Mouse (Mus musculus) spleen, adult 2 months (tissue): ENCODE measurements around the gene Usp7.

Experiments used
- CTCF ChIP-seq: fragments of 200-500 bp; IDR thresholded peaks from 2 replicates; pipeline ENCODE4 v1.5.1; 2011; ENCODE audit warnings: mild to moderate bottlenecking, inconsistent platforms; ENCODE audit not compliant: insufficient read depth, insufficient read length, insufficient replicate concordance; ENCODE audit errors: extremely low read depth
- POLR2A ChIP-seq: fragments of 200-500 bp; IDR thresholded peaks from 2 replicates; pipeline ENCODE4 v1.6.1; 2011; ENCODE audit warnings: low read depth, low read length, inconsistent platforms

- TF ChIP-seq POLR2A (no peak), CTCF (peak; percentile 56; the same call in 1 of the 2 replicates)
Observed at GRCm38 (mm10) chr16:8806703-8807102, 14.6 kb upstream of the Usp7 start.
